Mouse (Mus musculus): ENCODE results near the gene Rasl2-9. TPM values are rescaled to one million over a fixed set of nuclear protein-coding genes. Genes with fewer than 3 reads are reported as not detected.
"Not testable (repeated sequence)": the region's sequence is repeated elsewhere in the genome, so short reads cannot be mapped to it uniquely, and the experiment has no call there.

Rasl2-9 gene
- polyA plus RNA-seq, 1 experiment from 2014 or later = 0.20 TPM

DNA sequence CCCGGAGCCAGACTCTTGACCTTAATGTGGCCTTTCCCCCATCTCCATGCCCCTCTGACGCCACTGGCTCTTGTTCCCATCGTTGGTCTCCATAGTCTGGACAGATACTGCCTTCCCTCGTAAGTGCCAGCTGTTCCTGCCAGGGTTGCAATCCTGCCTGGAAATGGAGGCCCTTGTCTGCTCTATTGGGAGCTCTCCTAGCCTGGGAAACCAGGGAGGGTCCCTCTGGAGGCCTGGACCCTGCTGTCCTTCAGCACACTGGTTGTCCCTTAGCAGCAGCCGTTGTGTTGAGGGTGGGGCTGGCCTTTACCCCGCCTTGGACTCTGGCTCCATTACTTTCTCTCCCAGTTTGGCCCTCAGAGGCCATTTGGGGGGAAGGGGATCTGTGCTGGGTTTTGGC lies 33.4 kb downstream of the Rasl2-9 start:
- Histone ChIP-seq H3K9me3 (0 out of 2 replicates have a peak, but pooled peaks cover 2% of the 10 kb centered on the region), H3K4me1 (no peaks in the 10 kb centered on the region), H3K27me3 (replicated peaks; ENCODE audit: low read depth, poor library complexity, severe bottlenecking) (no peaks in the 10 kb centered on the region), H3K36me3 (replicated peaks) (peaks cover 97% of the 10 kb centered on the region), H3K27ac (replicated peaks) (no peak overlapping the region), H3K4me3 (no peak overlapping the region)
- DNase-seq (ENCODE audit: low spot score) = no peak
- WGBS = 87% methylated on average over 6 of the region's 6 CpGs

DNA sequence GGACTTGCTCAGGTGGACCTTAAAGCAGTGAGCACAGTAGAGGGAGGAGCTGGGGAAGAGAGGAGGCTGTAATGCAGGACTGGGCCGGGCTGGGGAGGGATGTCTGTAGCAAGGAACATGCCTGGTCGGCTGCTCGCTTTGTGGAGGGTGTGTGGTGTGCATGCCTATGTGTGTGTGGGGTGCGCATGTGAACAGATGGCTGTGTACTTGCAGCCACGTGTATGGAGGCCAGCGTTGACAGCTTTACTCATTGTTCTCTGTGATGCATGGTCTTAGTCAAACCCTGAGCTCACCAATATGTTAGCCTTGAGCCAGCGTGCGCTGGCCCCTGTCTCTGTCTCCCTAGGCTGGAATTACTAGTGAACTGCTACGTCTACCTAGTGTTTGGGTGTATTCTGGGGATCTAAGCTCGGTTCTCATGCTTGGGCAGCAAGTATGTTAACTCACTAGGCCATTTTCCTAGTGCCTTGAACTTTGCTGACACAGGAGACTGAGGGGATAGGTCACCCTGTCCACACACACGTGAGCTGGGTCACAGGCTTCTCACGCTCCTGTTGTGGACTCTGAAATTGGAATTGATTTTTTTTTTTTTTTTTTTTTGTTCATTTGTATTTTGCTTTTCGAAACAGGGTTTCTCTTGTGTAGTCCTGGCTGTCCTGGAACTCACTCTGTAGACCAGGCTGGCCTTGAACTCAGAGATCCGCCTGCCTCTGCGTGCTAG lies 34.6 kb downstream of the Rasl2-9 start:
- peaks cover 97% of the 10 kb centered on the region for H3K36me3 ChIP-seq (replicated peaks)

DNA sequence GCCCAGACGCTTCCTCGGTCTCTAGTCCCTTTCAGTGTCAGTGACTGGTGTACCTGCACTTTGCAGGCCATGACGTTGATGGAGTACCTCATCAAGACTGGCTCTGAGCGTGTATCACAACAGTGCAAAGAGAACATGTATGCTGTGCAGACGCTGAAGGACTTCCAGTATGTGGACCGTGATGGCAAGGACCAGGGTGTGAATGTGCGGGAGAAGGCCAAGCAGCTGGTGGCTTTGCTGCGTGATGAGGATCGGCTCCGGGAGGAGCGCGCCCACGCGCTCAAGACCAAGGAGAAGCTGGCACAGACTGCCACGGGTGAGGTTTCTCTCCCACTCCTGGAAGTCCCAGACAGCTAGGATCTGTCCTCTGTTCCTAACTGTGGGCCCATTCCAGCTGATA lies 35.9 kb downstream of the Rasl2-9 start:
- H3K27me3 ChIP-seq (replicated peaks; ENCODE audit: low read depth, poor library complexity, severe bottlenecking) = no peaks in the 10 kb centered on the region
- H3K36me3 ChIP-seq (replicated peaks) = peaks cover 97% of the 10 kb centered on the region
- no peak overlapping the region for H3K4me3 ChIP-seq
- no peaks in the 10 kb centered on the region for H3K9me3 ChIP-seq
- no peak for DNase-seq (ENCODE audit: low spot score)
- H3K4me1 ChIP-seq = no peaks in the 10 kb centered on the region
- WGBS = 96% methylated on average over 15 of the region's 15 CpGs
- no peak overlapping the region for H3K27ac ChIP-seq (replicated peaks)

More for the DNA sequence above, 34.6 kb downstream of the Rasl2-9 start:
- Histone ChIP-seq H3K4me1 (no peaks in the 10 kb centered on the region), H3K27me3 (replicated peaks; ENCODE audit: low read depth, poor library complexity, severe bottlenecking) (no peaks in the 10 kb centered on the region), H3K27ac (replicated peaks) (no peak overlapping the region), H3K9me3 (no peaks in the 10 kb centered on the region), H3K4me3 (no peak overlapping the region)
- no peak for DNase-seq (ENCODE audit: low spot score)
- 94% methylated on average over 15 of the region's 15 CpGs for WGBS

DNA sequence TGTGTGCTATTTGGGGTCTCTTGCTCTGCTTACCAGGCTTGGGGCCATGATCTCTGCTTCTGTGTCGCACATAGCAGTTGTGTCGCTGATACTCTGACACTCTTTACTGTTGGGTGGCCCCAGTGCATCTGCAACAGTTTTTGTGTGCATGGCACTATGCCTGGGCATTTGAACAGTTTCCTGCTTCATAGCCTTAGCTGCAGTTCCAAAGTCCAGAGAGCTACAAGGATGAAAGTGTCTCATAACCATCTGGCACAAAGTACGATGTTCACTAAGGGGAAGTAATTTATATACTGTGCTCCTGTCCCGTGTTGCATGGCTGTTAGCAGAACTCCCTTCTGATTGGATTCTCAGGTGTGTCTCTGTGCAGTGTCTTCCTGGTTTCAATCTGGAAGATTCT lies 37.9 kb downstream of the Rasl2-9 start:
- Histone ChIP-seq H3K4me1 (no peaks in the 10 kb centered on the region), H3K4me3 (no peak overlapping the region), H3K27ac (replicated peaks) (no peak overlapping the region), H3K36me3 (replicated peaks) (peaks cover 97% of the 10 kb centered on the region), H3K9me3 (no peaks in the 10 kb centered on the region), H3K27me3 (replicated peaks; ENCODE audit: low read depth, poor library complexity, severe bottlenecking) (no peaks in the 10 kb centered on the region)
- no peak for DNase-seq (ENCODE audit: low spot score)
- 94% methylated on average over 4 of the region's 4 CpGs for whole genome bisulfite sequencing

DNA sequence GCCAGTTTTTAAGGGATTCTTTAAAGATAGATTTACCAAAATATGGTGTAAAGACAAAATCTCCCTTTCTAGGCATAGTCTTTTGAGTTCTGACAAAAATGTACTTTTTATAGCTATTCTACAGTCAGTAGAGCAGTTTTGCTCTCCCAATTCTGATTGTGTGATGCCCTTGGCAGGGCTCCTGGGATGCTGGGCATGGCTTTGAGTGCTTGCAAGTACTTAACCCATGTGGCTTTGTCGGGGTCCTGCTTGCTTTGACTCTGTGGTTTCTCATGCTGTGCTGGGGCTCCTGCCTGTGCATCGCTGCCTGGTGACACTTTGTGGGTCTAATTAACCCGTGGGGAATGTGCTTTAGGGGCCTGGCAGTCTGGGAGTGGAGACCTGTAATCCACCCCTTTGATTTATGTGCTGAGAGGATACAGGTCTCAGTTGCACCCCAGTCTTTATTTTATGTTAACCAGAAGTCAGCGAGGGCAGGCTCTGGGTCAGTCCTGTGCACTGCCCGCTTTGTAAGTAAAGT lies 38.8 kb downstream of the Rasl2-9 start:
- H3K36me3 ChIP-seq (replicated peaks) = peaks cover 95% of the 10 kb centered on the region

DNA sequence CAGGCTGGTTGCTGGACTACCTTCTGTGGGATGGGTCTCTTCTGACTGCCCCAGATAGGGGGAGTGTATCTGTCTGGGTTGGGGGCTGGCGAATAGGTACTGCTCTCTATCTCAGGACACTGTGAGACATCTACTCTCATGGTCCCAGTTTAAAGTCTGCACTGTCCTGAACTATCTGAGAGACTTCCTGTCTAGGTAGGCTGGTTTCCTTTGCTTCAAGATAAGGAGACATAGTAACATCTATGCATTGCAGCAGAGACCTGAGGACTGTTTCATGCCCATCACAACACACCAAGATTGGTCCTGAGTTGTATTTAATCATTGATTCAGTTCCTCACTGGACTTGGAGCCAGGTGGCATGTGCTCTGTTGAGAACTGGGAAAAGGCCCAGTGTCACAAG lies 40.2 kb downstream of the Rasl2-9 start:
- WGBS = 94% methylated on average over 1 of the region's 1 CpGs
- Histone ChIP-seq H3K4me1 (peaks cover 15% of the 10 kb centered on the region), H3K27ac (replicated peaks) (no peak overlapping the region), H3K4me3 (no peak overlapping the region), H3K27me3 (replicated peaks; ENCODE audit: low read depth, poor library complexity, severe bottlenecking) (no peaks in the 10 kb centered on the region), H3K36me3 (replicated peaks) (peaks cover 83% of the 10 kb centered on the region), H3K9me3 (no peaks in the 10 kb centered on the region)
- DNase-seq (ENCODE audit: low spot score) = no peak

More for the DNA sequence above, 38.8 kb downstream of the Rasl2-9 start:
- Histone ChIP-seq H3K4me3 (no peak overlapping the region), H3K9me3 (no peaks in the 10 kb centered on the region), H3K4me1 (0 out of 2 replicates have a peak, but pooled peaks cover under 1% of the 10 kb centered on the region), H3K27me3 (replicated peaks; ENCODE audit: low read depth, poor library complexity, severe bottlenecking) (no peaks in the 10 kb centered on the region), H3K27ac (replicated peaks) (no peak overlapping the region)
- no peak for DNase-seq (ENCODE audit: low spot score)
- WGBS = 85% methylated on average over 5 of the region's 5 CpGs

DNA sequence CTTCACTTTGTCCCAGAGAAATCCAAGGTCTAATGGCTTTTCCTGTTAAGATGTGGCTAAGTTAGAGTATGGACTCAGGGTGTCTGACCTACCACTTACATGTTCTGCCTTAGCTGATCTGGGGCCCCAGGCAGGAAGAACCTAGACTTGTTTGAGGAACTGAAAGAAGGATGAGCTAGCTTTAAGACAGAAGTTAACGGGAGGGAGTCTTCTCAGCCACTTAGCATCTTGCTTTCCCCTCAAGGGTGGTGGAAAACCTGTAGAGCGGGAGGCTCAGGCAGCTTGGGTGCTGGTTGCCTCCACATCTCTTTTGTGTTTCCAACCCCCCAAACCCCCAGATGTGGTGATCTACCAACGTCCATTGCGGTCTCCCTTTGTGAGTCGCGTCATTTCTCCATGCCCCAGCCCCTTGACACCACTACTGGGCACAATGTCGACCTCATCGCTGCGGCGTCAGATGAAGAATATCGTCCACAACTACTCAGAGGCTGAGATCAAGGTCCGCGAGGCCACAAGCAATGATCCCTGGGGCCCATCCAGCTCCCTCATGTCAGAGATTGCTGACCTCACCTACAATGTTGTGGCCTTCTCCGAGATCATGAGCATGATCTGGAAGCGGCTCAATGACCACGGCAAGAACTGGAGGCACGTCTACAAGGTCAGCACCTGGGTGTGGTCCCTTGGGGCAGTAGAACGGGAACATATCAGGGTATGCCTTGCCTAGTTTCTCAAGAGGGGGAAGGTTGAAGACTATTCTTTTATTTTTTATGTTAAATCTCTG lies 42.2 kb downstream of the Rasl2-9 start:
- peaks cover 17% of the 10 kb centered on the region for H3K4me1 ChIP-seq
- H3K36me3 ChIP-seq (replicated peaks) = peaks cover 77% of the 10 kb centered on the region
- H3K27me3 ChIP-seq (replicated peaks; ENCODE audit: low read depth, poor library complexity, severe bottlenecking) = no peaks in the 10 kb centered on the region
- H3K9me3 ChIP-seq = no peaks in the 10 kb centered on the region
- no peak overlapping the region for H3K4me3 ChIP-seq
- DNase-seq (ENCODE audit: low spot score) = no peak
- H3K27ac ChIP-seq (replicated peaks) = no peak overlapping the region
- 91% methylated on average over 18 of the region's 18 CpGs for WGBS

DNA sequence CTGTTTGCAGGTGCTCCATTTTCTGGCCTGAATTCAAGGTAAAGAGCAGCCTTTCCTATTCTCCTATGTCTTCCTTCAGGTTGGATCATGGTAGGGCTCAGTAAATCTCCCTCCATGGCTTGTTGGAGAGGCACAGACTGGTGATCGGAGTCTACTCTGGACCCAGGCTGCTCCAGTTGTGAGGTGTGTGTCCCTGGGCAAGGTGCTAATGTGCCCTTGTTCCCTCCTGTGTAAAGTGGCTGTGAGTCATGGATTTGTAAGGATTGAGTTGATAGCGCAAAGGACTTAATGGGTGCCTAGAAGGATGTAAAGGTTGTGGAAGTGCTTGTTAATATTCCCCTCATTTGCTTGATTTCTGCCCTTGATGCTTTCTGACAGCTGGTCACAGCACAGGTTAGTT lies 43.8 kb downstream of the Rasl2-9 start:
- no peak for DNase-seq (ENCODE audit: low spot score)
- Histone ChIP-seq H3K36me3 (replicated peaks) (peaks cover 77% of the 10 kb centered on the region), H3K4me3 (peak overlapping the region; percentile 98; the same call in 1 of the 2 replicates), H3K27me3 (replicated peaks; ENCODE audit: low read depth, poor library complexity, severe bottlenecking) (no peaks in the 10 kb centered on the region), H3K27ac (replicated peaks) (no peak overlapping the region), H3K4me1 (peaks cover 17% of the 10 kb centered on the region), H3K9me3 (no peaks in the 10 kb centered on the region)
- 93% methylated on average over 2 of the region's 2 CpGs for WGBS

DNA sequence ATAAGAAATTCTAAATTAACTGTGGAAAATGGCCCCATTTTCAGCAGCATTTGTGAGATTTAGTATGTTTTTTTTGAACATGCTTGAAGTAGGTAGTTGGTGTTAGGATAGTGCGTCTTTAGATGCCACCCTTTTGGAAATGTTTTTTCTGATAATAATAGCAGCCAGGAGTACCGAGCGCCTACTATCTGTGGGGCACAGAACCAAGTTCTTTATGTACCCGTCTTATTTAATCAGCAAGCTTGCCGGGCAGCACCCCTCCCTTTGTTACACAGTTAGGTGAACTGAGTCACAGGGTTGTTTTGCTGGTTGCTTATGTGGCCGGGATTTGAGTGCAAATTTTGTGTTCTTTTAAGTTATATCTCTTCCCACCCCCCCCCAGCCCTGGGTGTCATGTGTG lies 44.5 kb downstream of the Rasl2-9 start:
- DNase-seq (ENCODE audit: low spot score) = no peak
- no peaks in the 10 kb centered on the region for H3K9me3 ChIP-seq
- WGBS = 80% methylated on average over 6 of the region's 6 CpGs
- no peaks in the 10 kb centered on the region for H3K27me3 ChIP-seq (replicated peaks; ENCODE audit: low read depth, poor library complexity, severe bottlenecking)
- peaks cover 17% of the 10 kb centered on the region for H3K4me1 ChIP-seq
- peaks cover 77% of the 10 kb centered on the region for H3K36me3 ChIP-seq (replicated peaks)
- peak overlapping the region; percentile 98 for H3K4me3 ChIP-seq
- H3K27ac ChIP-seq (replicated peaks) = no peak overlapping the region

DNA sequence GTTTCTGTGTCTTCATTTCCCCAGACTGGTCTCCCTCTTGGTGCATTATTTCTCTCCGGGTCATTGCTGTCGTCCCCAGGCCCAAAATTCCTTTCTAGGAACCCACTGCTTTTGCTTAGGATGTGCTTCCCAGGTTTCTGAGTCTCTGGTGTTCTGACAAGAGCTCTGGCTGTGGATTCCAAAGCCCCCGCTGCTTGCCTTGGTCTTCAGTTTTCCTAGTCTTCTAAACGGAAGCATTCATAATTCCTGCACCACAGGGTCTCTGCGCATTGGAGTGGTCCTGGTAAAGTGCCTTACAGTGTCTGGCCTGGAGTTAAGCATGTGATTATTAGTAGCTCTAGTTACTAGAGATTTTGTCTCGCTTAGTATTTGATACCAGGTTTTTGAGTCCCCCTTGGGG lies 44.9 kb downstream of the Rasl2-9 start:
- peak; percentile 10 for DNase-seq (ENCODE audit: low spot score)

DNA sequence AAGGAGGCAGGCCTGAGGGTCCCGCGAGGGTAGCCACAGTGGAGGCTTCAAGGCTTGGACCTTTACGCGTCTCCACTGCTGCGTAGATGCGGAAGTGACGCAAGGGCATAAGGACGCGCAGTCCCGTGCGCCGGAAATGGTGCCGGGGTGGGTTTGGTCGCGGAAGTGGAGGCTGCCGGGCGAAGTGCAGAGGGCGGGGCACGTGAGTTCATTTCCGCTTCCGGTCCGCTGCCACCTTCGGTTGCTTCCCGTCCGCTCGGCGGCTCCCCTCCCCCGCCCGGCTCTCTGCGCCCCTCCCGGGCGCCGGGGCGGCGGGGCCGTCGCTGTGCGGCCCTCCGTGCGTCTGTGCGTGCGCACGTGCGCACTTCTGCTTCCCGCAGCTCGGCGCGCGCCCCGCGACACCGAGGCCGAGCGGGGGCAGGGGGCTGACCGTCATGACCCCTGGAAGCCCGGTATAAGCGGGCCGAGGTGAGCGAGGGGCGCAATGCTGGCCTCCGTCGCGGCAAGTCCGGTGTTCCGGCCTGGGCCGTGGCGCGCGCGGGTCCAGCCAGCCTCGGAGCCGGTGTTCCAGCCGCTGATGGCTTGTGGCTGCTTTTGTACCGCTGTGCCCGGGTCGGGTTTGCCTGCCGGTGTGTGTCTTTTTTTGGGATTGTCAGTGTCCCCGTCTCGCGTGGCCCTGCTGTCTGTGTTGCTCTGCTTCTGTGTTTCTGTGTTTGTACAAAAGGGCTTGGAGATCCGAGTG lies 45.6 kb downstream of the Rasl2-9 start, which contains the start of gene Epn1:
Gene Epn1 (plus strand): TSS at position 226 of the 742 bp plus-strand sequence.
- Histone ChIP-seq H3K27me3 (replicated peaks; ENCODE audit: low read depth, poor library complexity, severe bottlenecking) (no peaks in the 10 kb centered on the region), H3K9me3 (no peaks in the 10 kb centered on the region), H3K4me3 (peak within 1 kb of the TSS; percentile 98), H3K27ac (replicated peaks) (peak within 1 kb of the TSS; percentile 95), H3K36me3 (replicated peaks) (peaks cover 76% of the 10 kb centered on the region), H3K4me1 (peaks cover 17% of the 10 kb centered on the region)
- under 1% methylated on average over 76 of the region's 81 CpGs for WGBS
- peak; percentile 97 for DNase-seq (ENCODE audit: low spot score)

More for the DNA sequence above, 44.9 kb downstream of the Rasl2-9 start:
- Histone ChIP-seq H3K27ac (replicated peaks) (peak overlapping the region; percentile 95), H3K27me3 (replicated peaks; ENCODE audit: low read depth, poor library complexity, severe bottlenecking) (no peaks in the 10 kb centered on the region), H3K4me1 (peaks cover 17% of the 10 kb centered on the region), H3K9me3 (no peaks in the 10 kb centered on the region), H3K36me3 (replicated peaks) (peaks cover 76% of the 10 kb centered on the region), H3K4me3 (peak overlapping the region; percentile 98)
- WGBS = 24% methylated on average over 6 of the region's 6 CpGs

DNA sequence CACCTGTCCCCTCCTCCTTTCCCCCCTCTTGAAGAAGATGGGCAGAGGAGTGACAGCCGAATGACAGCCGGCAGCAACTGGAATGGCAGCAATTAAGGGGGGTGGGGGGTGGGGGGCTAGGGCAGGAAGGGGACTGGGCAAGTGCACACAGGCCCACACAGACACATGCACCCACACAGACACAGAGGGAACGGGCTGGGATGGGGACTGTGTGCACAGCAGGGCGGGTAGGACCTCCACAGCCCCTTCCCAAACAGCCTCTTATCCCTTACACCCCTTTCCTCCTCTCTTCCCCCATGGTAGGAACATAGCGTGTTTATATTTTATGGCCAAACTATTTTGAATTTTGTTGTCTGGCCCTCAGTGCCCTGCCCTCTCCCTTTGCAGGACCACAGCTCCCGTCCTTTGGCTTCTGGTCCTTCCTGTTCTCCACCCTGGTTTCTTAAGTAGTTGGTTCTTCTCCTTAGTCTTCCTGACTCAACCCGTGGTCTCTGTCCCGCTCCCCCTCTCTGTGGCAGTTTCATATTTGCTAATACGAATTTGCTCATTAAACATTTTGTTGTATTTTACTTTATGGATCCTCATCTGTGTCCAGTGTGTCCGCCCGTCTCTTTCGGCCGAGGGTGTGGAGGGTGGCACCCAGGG lies 46.3 kb downstream of the Rasl2-9 start:
- H3K4me3 ChIP-seq = peak overlapping the region; percentile 98
- H3K4me1 ChIP-seq = peaks cover 17% of the 10 kb centered on the region
- WGBS = 50% methylated on average over 11 of the region's 13 CpGs
- H3K36me3 ChIP-seq (replicated peaks) = peaks cover 76% of the 10 kb centered on the region
- H3K27me3 ChIP-seq (replicated peaks; ENCODE audit: low read depth, poor library complexity, severe bottlenecking); DNase-seq (ENCODE audit: low spot score); H3K9me3 ChIP-seq: not testable (repeated sequence)
- H3K27ac ChIP-seq (replicated peaks) = peak overlapping the region; percentile 95
